Mouse (Mus musculus) spleen, postnatal 0 days (tissue): ENCODE data around the gene Zfp706. TPM values are rescaled to one million over a fixed set of nuclear protein-coding genes. Genes with fewer than 3 reads are reported as not detected.

Source experiments
- polyA plus RNA-seq: library from polyadenylated mRNA; unstranded; fragments of >200 nt; fragmentation: Nextera tagmentation; extraction: Ambion mirVana; gene quantifications from 2 replicates; pipeline ENCODE4 v1.2.1, GENCODE M21; 2015

The Zfp706 gene
- polyA plus RNA-seq: 280 and 300 TPM in 2 replicates

DNA sequence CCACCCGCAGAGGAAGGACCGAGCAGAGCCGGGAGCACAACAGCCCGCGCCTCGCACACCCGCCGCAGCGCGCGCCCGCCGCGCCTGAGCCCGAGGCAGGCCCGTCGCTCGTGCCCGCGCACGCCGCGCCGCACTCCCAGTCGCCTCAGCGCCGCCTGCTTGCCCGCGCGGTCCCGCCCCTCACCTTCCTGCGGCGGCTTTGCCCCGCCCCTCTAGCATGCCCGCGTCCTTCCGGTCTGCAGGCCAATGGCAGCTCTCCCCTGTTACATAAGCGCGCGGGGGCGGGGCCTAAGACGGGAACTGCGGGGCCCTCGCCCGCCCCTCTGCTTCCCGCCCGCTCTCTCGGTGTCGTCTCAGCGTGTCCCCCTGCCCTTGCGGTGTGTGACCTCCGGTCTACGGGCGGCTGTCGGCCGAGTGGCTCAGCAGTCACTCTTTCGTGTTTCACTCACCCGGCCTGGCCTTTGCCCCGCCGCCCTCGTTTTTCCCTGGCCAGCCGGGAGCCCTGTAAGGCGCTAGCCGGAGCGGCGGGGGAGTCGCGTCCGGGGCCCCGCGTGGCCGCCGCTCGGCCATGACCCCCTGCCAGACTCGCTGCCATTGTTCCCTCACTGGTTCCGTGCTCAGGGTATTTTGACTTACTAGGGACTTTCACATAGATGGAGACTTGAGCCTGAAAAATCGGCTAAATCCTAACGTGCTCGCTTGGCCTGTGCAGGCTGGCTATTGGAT lies at the start of gene Zfp706:
Gene Zfp706, minus strand, starts transcription at position 541 of the 726 bp plus-strand sequence.

